Mouse (Mus musculus): ENCODE data around the gene Tspan18. TPM values are rescaled to one million over a fixed set of nuclear protein-coding genes. Genes with fewer than 3 reads are reported as not detected.

Gene Tspan18
- polyA plus RNA-seq, 1 experiment from 2014 or later = 17.0 TPM

GRCm38 (mm10) chr2:93365411-93365810 lies 31.1 kb upstream of the Tspan18 start:
- Histone ChIP-seq H3K4me1 (replicated peaks; ENCODE audit: control insufficient read depth, insufficient read depth, low read length) (peaks cover 3% of the 10 kb centered on the region; the same call in 1 of the 2 replicates), H3K36me3 (ENCODE audit: control insufficient read depth, insufficient read depth) (no peaks in the 10 kb centered on the region), H3K27ac (ENCODE audit: low read length) (no peak overlapping the region), H3K9ac (replicated peaks; ENCODE audit: low read depth, low read length) (no peak overlapping the region), H3K4me3 (replicated peaks; ENCODE audit: low read length) (no peak overlapping the region), H3K4me2 (ENCODE audit: low read length) (no peak overlapping the region), H3K9me3 (ENCODE audit: control insufficient read depth, low read length) (peaks cover 2% of the 10 kb centered on the region; the same call in 1 of the 2 replicates), H3K27me3 (replicated peaks; ENCODE audit: control insufficient read depth, insufficient read depth, low read length) (no peaks in the 10 kb centered on the region)
- 74% methylated on average over 9 of the region's 9 CpGs for WGBS
- no peak for ATAC-seq

GRCm38 (mm10) chr2:93364951-93365350 lies 30.6 kb upstream of the Tspan18 start:
- ATAC-seq = no peak
- no peaks in the 10 kb centered on the region for H3K36me3 ChIP-seq (ENCODE audit: control insufficient read depth, insufficient read depth)
- no peak overlapping the region for H3K27ac ChIP-seq (ENCODE audit: low read length)
- H3K9me3 ChIP-seq (ENCODE audit: control insufficient read depth, low read length) = peaks cover 2% of the 10 kb centered on the region; the same call in 1 of the 2 replicates
- H3K4me3 ChIP-seq (replicated peaks; ENCODE audit: low read length) = no peak overlapping the region
- peaks cover 3% of the 10 kb centered on the region; the same call in 1 of the 2 replicates for H3K4me1 ChIP-seq (replicated peaks; ENCODE audit: control insufficient read depth, insufficient read depth, low read length)
- 82% methylated on average over 2 of the region's 2 CpGs for WGBS
- H3K9ac ChIP-seq (replicated peaks; ENCODE audit: low read depth, low read length) = no peak overlapping the region
- H3K27me3 ChIP-seq (replicated peaks; ENCODE audit: control insufficient read depth, insufficient read depth, low read length) = no peaks in the 10 kb centered on the region
- H3K4me2 ChIP-seq (ENCODE audit: low read length) = no peak overlapping the region

- Histone ChIP-seq H3K27ac (ENCODE audit: low read length) (no peak overlapping the region), H3K4me3 (replicated peaks; ENCODE audit: low read length) (no peak overlapping the region), H3K27me3 (replicated peaks; ENCODE audit: control insufficient read depth, insufficient read depth, low read length) (no peaks in the 10 kb centered on the region), H3K9me3 (ENCODE audit: control insufficient read depth, low read length) (peaks cover 2% of the 10 kb centered on the region; the same call in 1 of the 2 replicates), H3K9ac (replicated peaks; ENCODE audit: low read depth, low read length) (no peak overlapping the region), H3K36me3 (ENCODE audit: control insufficient read depth, insufficient read depth) (no peaks in the 10 kb centered on the region), H3K4me2 (ENCODE audit: low read length) (no peak overlapping the region), H3K4me1 (replicated peaks; ENCODE audit: control insufficient read depth, insufficient read depth, low read length) (no peaks in the 10 kb centered on the region)
- WGBS = 46% methylated on average over 4 of the region's 5 CpGs
- no peak for ATAC-seq
Measured at GRCm38 (mm10) chr2:93361454-93361853, 27.1 kb upstream of the Tspan18 start.

- H3K4me3 ChIP-seq (replicated peaks; ENCODE audit: low read length) = no peak overlapping the region
Measured at GRCm38 (mm10) chr2:93360310-93360709, 26.0 kb upstream of the Tspan18 start.

GRCm38 (mm10) chr2:93357391-93357790 lies 23.1 kb upstream of the Tspan18 start:
- no peaks in the 10 kb centered on the region for H3K36me3 ChIP-seq (ENCODE audit: control insufficient read depth, insufficient read depth)
- no peaks in the 10 kb centered on the region for H3K27me3 ChIP-seq (replicated peaks; ENCODE audit: control insufficient read depth, insufficient read depth, low read length)
- H3K9me3 ChIP-seq (ENCODE audit: control insufficient read depth, low read length) = no peaks in the 10 kb centered on the region
- H3K9ac ChIP-seq (replicated peaks; ENCODE audit: low read depth, low read length) = no peak overlapping the region
- H3K4me2 ChIP-seq (ENCODE audit: low read length) = no peak overlapping the region
- no peak for ATAC-seq
- no peak overlapping the region for H3K4me3 ChIP-seq (replicated peaks; ENCODE audit: low read length)
- no peak overlapping the region for H3K27ac ChIP-seq (ENCODE audit: low read length)
- 51% methylated on average over 2 of the region's 2 CpGs for WGBS
- H3K4me1 ChIP-seq (replicated peaks; ENCODE audit: control insufficient read depth, insufficient read depth, low read length) = peaks cover 9% of the 10 kb centered on the region

More at GRCm38 (mm10) chr2:93360310-93360709, 26.0 kb upstream of the Tspan18 start:
- WGBS = 85% methylated on average over 6 of the region's 6 CpGs
- Histone ChIP-seq H3K36me3 (ENCODE audit: control insufficient read depth, insufficient read depth) (no peaks in the 10 kb centered on the region), H3K9me3 (ENCODE audit: control insufficient read depth, low read length) (peaks cover 2% of the 10 kb centered on the region; the same call in 1 of the 2 replicates), H3K4me1 (replicated peaks; ENCODE audit: control insufficient read depth, insufficient read depth, low read length) (peaks cover 8% of the 10 kb centered on the region), H3K27me3 (replicated peaks; ENCODE audit: control insufficient read depth, insufficient read depth, low read length) (no peaks in the 10 kb centered on the region), H3K9ac (replicated peaks; ENCODE audit: low read depth, low read length) (no peak overlapping the region), H3K27ac (ENCODE audit: low read length) (no peak overlapping the region), H3K4me2 (ENCODE audit: low read length) (no peak overlapping the region)
- ATAC-seq = no peak

- no peaks in the 10 kb centered on the region for H3K36me3 ChIP-seq (ENCODE audit: control insufficient read depth, insufficient read depth)
- no peak overlapping the region for H3K9ac ChIP-seq (replicated peaks; ENCODE audit: low read depth, low read length)
- 6% methylated on average over 7 of the region's 7 CpGs for WGBS
- H3K27me3 ChIP-seq (replicated peaks; ENCODE audit: control insufficient read depth, insufficient read depth, low read length) = no peaks in the 10 kb centered on the region
- peaks cover 9% of the 10 kb centered on the region for H3K4me1 ChIP-seq (replicated peaks; ENCODE audit: control insufficient read depth, insufficient read depth, low read length)
- no peak overlapping the region for H3K4me2 ChIP-seq (ENCODE audit: low read length)
- no peak overlapping the region for H3K27ac ChIP-seq (ENCODE audit: low read length)
- H3K4me3 ChIP-seq (replicated peaks; ENCODE audit: low read length) = no peak overlapping the region
- no peaks in the 10 kb centered on the region for H3K9me3 ChIP-seq (ENCODE audit: control insufficient read depth, low read length)
- ATAC-seq = peak; percentile 63; the same call in 1 of the 2 replicates
Measured at GRCm38 (mm10) chr2:93355845-93356244, 21.5 kb upstream of the Tspan18 start.

- H3K27ac ChIP-seq (ENCODE audit: low read length) = no peak overlapping the region
- no peak for ATAC-seq
- no peaks in the 10 kb centered on the region for H3K27me3 ChIP-seq (replicated peaks; ENCODE audit: control insufficient read depth, insufficient read depth, low read length)
- no peak overlapping the region for H3K4me2 ChIP-seq (ENCODE audit: low read length)
- 88% methylated on average over 1 of the region's 1 CpGs for WGBS
- no peaks in the 10 kb centered on the region for H3K9me3 ChIP-seq (ENCODE audit: control insufficient read depth, low read length)
- peaks cover 9% of the 10 kb centered on the region for H3K4me1 ChIP-seq (replicated peaks; ENCODE audit: control insufficient read depth, insufficient read depth, low read length)
- no peaks in the 10 kb centered on the region for H3K36me3 ChIP-seq (ENCODE audit: control insufficient read depth, insufficient read depth)
- H3K9ac ChIP-seq (replicated peaks; ENCODE audit: low read depth, low read length) = no peak overlapping the region
- H3K4me3 ChIP-seq (replicated peaks; ENCODE audit: low read length) = no peak overlapping the region
Measured at GRCm38 (mm10) chr2:93354621-93355020, 20.3 kb upstream of the Tspan18 start.

- Histone ChIP-seq H3K4me2 (ENCODE audit: low read length) (no peak overlapping the region), H3K27me3 (replicated peaks; ENCODE audit: control insufficient read depth, insufficient read depth, low read length) (no peaks in the 10 kb centered on the region), H3K9me3 (ENCODE audit: control insufficient read depth, low read length) (no peaks in the 10 kb centered on the region), H3K4me1 (replicated peaks; ENCODE audit: control insufficient read depth, insufficient read depth, low read length) (peaks cover 9% of the 10 kb centered on the region), H3K27ac (ENCODE audit: low read length) (no peak overlapping the region), H3K4me3 (replicated peaks; ENCODE audit: low read length) (no peak overlapping the region), H3K9ac (replicated peaks; ENCODE audit: low read depth, low read length) (no peak overlapping the region), H3K36me3 (ENCODE audit: control insufficient read depth, insufficient read depth) (no peaks in the 10 kb centered on the region)
- 97% methylated on average over 4 of the region's 4 CpGs for WGBS
- ATAC-seq = no peak
Measured at GRCm38 (mm10) chr2:93353725-93354124, 19.4 kb upstream of the Tspan18 start.

GRCm38 (mm10) chr2:93352915-93353685 lies 18.8 kb upstream of the Tspan18 start:
- no peak for ATAC-seq

More at GRCm38 (mm10) chr2:93352915-93353685, 18.8 kb upstream of the Tspan18 start:
- Histone ChIP-seq H3K4me2 (ENCODE audit: low read length) (no peak overlapping the region), H3K9ac (replicated peaks; ENCODE audit: low read depth, low read length) (no peak overlapping the region), H3K36me3 (ENCODE audit: control insufficient read depth, insufficient read depth) (no peaks in the 10 kb centered on the region), H3K9me3 (ENCODE audit: control insufficient read depth, low read length) (no peaks in the 10 kb centered on the region), H3K27me3 (replicated peaks; ENCODE audit: control insufficient read depth, insufficient read depth, low read length) (no peaks in the 10 kb centered on the region), H3K4me1 (replicated peaks; ENCODE audit: control insufficient read depth, insufficient read depth, low read length) (peaks cover 9% of the 10 kb centered on the region), H3K4me3 (replicated peaks; ENCODE audit: low read length) (no peak overlapping the region), H3K27ac (ENCODE audit: low read length) (no peak overlapping the region)
- WGBS = 89% methylated on average over 8 of the region's 8 CpGs
